Mouse (Mus musculus) forebrain, embryonic 16.5 days (tissue): Measurements from ENCODE around the gene Hoxb1. TPM values are rescaled to one million over a fixed set of nuclear protein-coding genes. Genes with fewer than 3 reads are reported as not detected.

ENCODE experiments used
- ATAC-seq: fragments of 200-750 bp; cut with Nextera tagmentation; 2 replicates; pipeline ENCODE4 v1.8.0; 2017; ENCODE audit warnings: mild to moderate bottlenecking, moderate library complexity
- H3K27ac ChIP-seq: fragments of 300-500 bp; sonication (generic); 2 replicates; pipeline ENCODE4 v1.5.1; 2014; ENCODE audit warnings: low read length, control low read depth
- H3K27me3 ChIP-seq: fragments of 300-500 bp; sonication (generic); replicated peaks from 2 replicates; pipeline ENCODE4 v1.6.1; 2014; ENCODE audit warnings: low read length; ENCODE audit not compliant: control insufficient read depth, insufficient read depth
- H3K36me3 ChIP-seq: fragments of 300-500 bp; sonication (generic); 2 replicates; pipeline ENCODE4 v1.6.1; 2014; ENCODE audit not compliant: control insufficient read depth, insufficient read depth
- H3K4me1 ChIP-seq: fragments of 300-500 bp; sonication (generic); replicated peaks from 2 replicates; pipeline ENCODE4 v1.6.1; 2014; ENCODE audit warnings: low read length; ENCODE audit not compliant: control insufficient read depth, insufficient read depth
- H3K4me2 ChIP-seq: fragments of 300-500 bp; sonication (generic); 2 replicates; pipeline ENCODE4 v1.6.1; 2014; ENCODE audit warnings: mild to moderate bottlenecking, low read length, control low read depth
- H3K4me3 ChIP-seq: fragments of 300-500 bp; sonication (generic); replicated peaks from 2 replicates; pipeline ENCODE4 v1.5.1; 2014; ENCODE audit warnings: mild to moderate bottlenecking, low read length, control low read depth
- H3K9ac ChIP-seq: fragments of 300-500 bp; sonication (generic); replicated peaks from 2 replicates; pipeline ENCODE4 v1.6.1; 2014; ENCODE audit warnings: low read depth, low read length, control low read depth
- H3K9me3 ChIP-seq: fragments of 300-500 bp; sonication (generic); 2 replicates; pipeline ENCODE4 v1.6.1; 2016; ENCODE audit warnings: low read length; ENCODE audit not compliant: control insufficient read depth
- WGBS: fragments of 180-500 bp; shearing (Covaris S2); extraction: QIAGEN DNeasy Blood & Tissue Kit; methylation state at CpG from one replicate; pipeline ENCODE4 v1.1.7; 2014; 5-methylcytosine and 5-hydroxymethylcytosine counted together
- polyA plus RNA-seq: library from polyadenylated mRNA; unstranded; fragments of >200 nt; fragmentation: Nextera tagmentation; extraction: Ambion mirVana; gene quantifications from 2 replicates; pipeline ENCODE4 v1.2.1, GENCODE M21; 2015

The Hoxb1 gene
- polyA plus RNA-seq, 1 experiment from 2014 or later = not detected

DNA sequence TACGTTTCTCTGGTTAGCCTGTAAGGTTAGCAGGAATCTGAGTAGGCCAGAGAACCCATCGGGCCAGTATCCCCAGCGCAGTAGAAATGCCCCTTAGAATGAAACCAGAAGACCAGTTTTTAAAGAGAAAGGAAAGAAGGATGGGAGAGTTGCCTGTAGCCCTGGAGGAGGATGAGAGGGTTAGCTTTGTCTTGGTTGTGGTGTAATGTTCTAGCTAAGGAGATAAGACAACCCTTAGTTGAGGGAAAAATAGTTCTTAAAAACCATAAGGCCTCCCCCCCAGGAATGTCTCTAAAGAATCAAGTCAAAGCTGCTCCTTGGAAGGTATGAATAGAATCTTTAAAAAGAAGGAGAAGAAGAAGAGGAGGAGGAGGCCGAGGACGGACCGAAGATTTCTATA, 42.8 kb upstream of the Hoxb1 start:
- H3K9me3 ChIP-seq = no peaks in the 10 kb centered on the region
- no peak for ATAC-seq
- no peak overlapping the region for H3K9ac ChIP-seq
- H3K27me3 ChIP-seq = peaks cover 98% of the 10 kb centered on the region
- no peak overlapping the region for H3K4me3 ChIP-seq
- H3K36me3 ChIP-seq = no peaks in the 10 kb centered on the region
- no peaks in the 10 kb centered on the region for H3K4me1 ChIP-seq
- no peak overlapping the region for H3K4me2 ChIP-seq
- WGBS = 3% methylated on average over 6 of the region's 6 CpGs
- H3K27ac ChIP-seq = no peak overlapping the region

DNA sequence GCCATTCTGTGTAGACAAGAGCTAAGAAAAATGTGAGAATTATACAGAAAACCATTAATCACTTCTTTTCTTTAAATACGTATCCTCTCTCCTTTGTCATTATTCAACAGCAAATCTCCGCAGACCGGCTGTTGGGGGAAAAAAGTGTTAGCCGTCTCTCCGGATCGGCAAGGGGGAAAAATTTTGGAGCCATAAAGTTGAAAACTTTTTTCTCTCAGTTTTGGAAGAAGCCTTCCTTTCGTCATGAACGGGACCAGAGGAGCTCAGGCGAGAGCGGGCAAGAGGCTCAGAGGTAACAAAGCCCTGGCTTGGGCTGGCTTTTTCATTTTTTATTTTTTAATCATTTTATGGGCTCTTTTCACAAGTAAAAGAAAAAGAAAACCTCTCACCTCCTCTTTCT, 42.4 kb upstream of the Hoxb1 start, which contains the start of gene Hoxb3:
Gene Hoxb3, plus strand, starts transcription at position 173 of the 400 bp plus-strand sequence.
- no peak within 1 kb of the TSS for H3K9ac ChIP-seq
- ATAC-seq = no peak
- H3K27me3 ChIP-seq = peaks cover 98% of the 10 kb centered on the region
- H3K4me1 ChIP-seq = no peaks in the 10 kb centered on the region
- H3K4me3 ChIP-seq = no peak within 1 kb of the TSS
- H3K27ac ChIP-seq = no peak within 1 kb of the TSS
- H3K36me3 ChIP-seq = no peaks in the 10 kb centered on the region
- H3K9me3 ChIP-seq = no peaks in the 10 kb centered on the region
- no peak within 1 kb of the TSS for H3K4me2 ChIP-seq
- 2% methylated on average over 10 of the region's 10 CpGs for WGBS

DNA sequence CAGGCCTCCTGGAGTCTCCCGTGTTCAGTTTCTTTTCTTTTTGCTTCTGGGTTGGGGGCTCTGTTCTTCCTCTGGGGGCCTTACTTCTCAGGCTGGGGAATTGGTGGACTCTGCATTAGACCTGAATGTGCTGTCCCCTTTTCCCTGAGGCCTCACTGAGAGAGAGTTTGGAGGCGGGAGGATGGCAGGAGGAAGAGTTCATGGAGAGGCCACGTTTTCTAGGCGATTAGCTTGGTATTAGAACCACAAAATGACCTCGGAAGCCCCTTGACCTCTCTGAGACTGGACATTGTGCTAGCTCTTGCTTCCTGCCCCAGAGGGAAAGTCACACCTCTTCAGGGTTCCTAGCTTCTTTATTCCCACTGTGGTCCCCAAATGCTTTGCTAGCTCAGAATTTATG, 41.4 kb upstream of the Hoxb1 start:
- Histone ChIP-seq H3K9me3 (no peaks in the 10 kb centered on the region), H3K27ac (no peak overlapping the region), H3K4me2 (no peak overlapping the region), H3K4me3 (no peak overlapping the region), H3K9ac (no peak overlapping the region), H3K36me3 (no peaks in the 10 kb centered on the region), H3K4me1 (no peaks in the 10 kb centered on the region), H3K27me3 (peaks cover 96% of the 10 kb centered on the region)
- ATAC-seq = no peak
- WGBS = 0% methylated on average over 5 of the region's 5 CpGs

DNA sequence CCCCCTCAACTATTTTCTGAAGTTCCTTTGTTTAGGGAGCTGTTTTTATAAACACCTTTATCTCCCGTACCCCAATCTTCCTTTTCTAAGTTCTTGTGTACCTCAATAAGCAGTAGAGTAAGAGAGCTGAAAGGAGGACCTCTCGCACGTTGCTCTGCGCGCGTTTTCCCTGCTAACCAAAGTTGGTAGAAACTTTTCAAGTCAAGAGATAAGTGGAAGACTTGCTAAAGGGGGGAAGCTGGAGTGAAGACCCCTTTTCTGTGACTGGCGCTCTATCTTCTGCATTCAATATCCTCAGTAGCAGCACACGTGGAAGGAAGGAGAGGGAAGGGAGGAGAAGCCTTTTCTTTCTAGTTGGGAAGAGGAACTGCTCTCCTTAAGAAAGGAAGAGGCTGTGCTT, 40.6 kb upstream of the Hoxb1 start:
- no peaks in the 10 kb centered on the region for H3K4me1 ChIP-seq
- no peak overlapping the region for H3K4me2 ChIP-seq
- no peak overlapping the region for H3K9ac ChIP-seq
- H3K36me3 ChIP-seq = no peaks in the 10 kb centered on the region
- H3K4me3 ChIP-seq = no peak overlapping the region
- peaks cover 96% of the 10 kb centered on the region for H3K27me3 ChIP-seq
- H3K9me3 ChIP-seq = no peaks in the 10 kb centered on the region
- 3% methylated on average over 8 of the region's 8 CpGs for WGBS
- H3K27ac ChIP-seq = no peak overlapping the region
- ATAC-seq = no peak

DNA sequence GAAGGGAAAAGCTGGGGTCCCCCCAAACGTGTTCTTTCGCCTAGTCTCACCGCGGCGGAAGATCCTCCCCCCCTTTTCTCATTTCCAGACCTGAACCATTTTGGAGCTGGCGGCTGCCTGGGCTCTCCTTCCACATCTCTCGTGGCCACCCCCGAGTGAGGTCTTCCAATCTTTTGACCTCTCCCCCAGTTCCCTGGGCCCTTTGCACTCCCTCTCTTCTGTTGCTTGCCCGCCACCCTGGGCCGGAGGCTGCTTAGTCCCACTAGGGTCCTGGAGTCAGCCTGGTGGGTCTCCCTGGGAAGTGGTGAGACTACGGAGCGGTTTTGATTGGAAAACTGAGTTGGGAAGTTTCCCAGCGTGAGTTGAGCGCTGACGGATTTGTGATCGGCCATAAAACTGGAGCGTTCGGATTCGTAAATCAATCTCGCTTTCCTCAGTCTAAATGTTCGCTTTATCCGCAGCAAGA, 39.8 kb upstream of the Hoxb1 start:
- ATAC-seq = no peak
- Histone ChIP-seq H3K4me1 (no peaks in the 10 kb centered on the region), H3K36me3 (no peaks in the 10 kb centered on the region), H3K4me2 (no peak overlapping the region), H3K9me3 (no peaks in the 10 kb centered on the region), H3K9ac (no peak overlapping the region), H3K27me3 (peaks cover 97% of the 10 kb centered on the region), H3K4me3 (no peak overlapping the region), H3K27ac (no peak overlapping the region)
- 0% methylated on average over 22 of the region's 22 CpGs for WGBS

DNA sequence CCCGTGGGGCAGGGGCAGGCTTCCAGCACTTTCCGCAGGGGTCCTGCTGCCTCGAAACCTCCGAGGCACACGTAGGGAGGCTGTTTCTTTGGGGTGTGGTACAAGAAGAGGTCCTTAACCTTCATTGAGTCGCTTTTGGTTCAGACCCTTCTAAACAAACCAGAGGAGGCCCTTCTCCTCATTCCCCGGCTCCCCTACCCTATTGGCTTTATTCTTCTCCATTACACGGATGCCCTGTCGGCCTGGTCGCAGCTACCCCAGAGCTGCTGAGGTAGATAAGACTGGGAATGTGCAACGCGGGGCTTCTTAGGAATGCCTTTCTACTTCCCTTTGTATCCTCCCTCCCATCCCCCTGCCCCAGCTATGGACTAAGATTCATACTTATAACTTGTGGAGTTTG, 38.8 kb upstream of the Hoxb1 start:
- no peak overlapping the region for H3K9ac ChIP-seq
- no peaks in the 10 kb centered on the region for H3K9me3 ChIP-seq
- no peaks in the 10 kb centered on the region for H3K4me1 ChIP-seq
- H3K4me2 ChIP-seq = no peak overlapping the region
- peaks cover 97% of the 10 kb centered on the region for H3K27me3 ChIP-seq
- WGBS = 0% methylated on average over 12 of the region's 12 CpGs
- H3K4me3 ChIP-seq = no peak overlapping the region
- H3K27ac ChIP-seq = no peak overlapping the region
- ATAC-seq = no peak
- no peaks in the 10 kb centered on the region for H3K36me3 ChIP-seq

DNA sequence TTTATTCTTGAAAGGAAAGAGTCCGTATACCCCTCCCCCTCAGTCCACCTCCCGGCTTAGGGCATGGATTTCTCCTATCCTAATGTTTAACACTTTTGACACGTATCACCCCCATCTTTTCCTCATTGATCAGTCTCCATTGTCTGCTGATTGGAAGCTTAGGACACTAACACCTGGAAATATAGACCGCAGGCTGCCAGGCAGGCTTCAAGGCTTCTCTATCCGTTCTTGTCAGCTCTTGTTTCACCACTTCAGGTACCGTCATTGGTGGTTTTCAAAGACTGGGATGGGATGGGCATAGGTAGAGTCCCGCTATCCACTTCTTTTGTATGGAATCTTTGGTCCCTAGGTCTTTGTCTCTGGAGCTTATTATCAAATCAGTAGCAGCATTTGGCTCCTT, 38.4 kb upstream of the Hoxb1 start:
- no peak for ATAC-seq
- no peak overlapping the region for H3K9ac ChIP-seq
- H3K4me1 ChIP-seq = no peaks in the 10 kb centered on the region
- no peaks in the 10 kb centered on the region for H3K9me3 ChIP-seq
- peaks cover 97% of the 10 kb centered on the region for H3K27me3 ChIP-seq
- no peak overlapping the region for H3K4me3 ChIP-seq
- no peak overlapping the region for H3K27ac ChIP-seq
- no peaks in the 10 kb centered on the region for H3K36me3 ChIP-seq
- WGBS = under 1% methylated on average over 7 of the region's 7 CpGs
- no peak overlapping the region for H3K4me2 ChIP-seq

DNA sequence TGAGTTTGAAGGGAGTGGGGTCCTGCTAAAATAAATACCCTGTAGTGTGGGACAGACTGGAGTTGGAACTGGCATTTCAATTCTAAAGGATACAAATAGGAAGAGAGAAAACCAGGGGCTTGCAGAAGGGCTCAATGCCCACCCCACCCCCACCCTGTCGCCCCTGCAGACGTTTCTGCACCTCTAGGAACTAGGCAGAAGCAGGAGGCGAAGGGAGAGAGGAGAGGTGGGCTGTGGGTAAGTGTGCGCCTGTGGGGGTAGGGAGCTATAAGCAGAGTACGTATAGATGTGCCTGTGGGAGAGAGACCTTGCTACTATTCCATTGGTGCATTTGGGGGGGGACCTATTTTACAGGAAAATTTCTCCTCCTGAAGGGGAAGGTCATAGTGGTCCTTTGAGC, 37.8 kb upstream of the Hoxb1 start:
- H3K4me3 ChIP-seq = no peak overlapping the region

DNA sequence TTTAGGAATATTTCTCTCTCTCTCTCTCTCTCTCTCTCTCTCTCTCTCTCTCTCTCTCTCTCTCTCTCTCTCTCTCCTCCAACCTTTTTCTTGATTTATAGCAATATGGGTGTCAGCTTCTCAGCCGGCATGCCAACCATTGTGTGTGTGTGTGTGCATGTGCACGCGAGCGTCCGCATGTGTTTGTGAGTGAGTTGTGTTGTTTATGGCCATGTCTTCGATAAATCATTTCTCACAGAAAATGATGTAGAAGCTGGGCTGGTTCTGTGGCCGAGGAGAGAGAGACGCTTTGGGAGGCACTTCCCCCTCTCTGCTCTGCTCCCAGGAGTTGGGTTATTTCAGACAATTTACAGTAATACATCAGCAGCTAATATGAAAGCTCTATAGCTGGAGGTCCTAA, 36.9 kb upstream of the Hoxb1 start:
- WGBS = 3% methylated on average over 8 of the region's 8 CpGs
- no peak overlapping the region for H3K9ac ChIP-seq

More for the DNA sequence above, 37.8 kb upstream of the Hoxb1 start:
- no peak overlapping the region for H3K4me2 ChIP-seq
- H3K9ac ChIP-seq = no peak overlapping the region
- H3K36me3 ChIP-seq = no peaks in the 10 kb centered on the region
- WGBS = 2% methylated on average over 5 of the region's 5 CpGs
- H3K27me3 ChIP-seq = peaks cover 97% of the 10 kb centered on the region
- no peak for ATAC-seq
- H3K9me3 ChIP-seq = no peaks in the 10 kb centered on the region
- H3K4me1 ChIP-seq = no peaks in the 10 kb centered on the region
- H3K27ac ChIP-seq = no peak overlapping the region

DNA sequence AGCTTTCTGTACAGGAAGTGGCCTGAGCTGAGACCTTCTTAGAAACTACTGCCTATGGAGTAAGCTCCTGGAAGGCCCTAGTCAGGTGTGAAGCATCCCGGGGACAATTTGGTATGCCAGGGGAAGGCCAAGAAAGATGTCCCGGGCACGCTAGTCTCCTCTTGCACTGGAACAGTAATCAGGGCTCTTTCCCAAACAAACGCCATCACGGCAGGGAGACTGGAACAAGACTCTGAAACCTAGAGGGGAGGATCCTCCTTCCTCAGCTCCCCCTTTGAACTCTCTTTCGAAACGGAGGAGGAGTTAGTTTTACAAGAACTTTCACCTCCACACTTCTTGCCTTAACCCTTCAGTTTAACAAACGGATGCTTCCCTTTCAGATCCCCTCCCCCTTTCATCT, 33.4 kb upstream of the Hoxb1 start:
- no peak overlapping the region for H3K4me2 ChIP-seq
- H3K9ac ChIP-seq = no peak overlapping the region
- no peak overlapping the region for H3K4me3 ChIP-seq
- no peak for ATAC-seq
- H3K36me3 ChIP-seq = no peaks in the 10 kb centered on the region
- H3K27ac ChIP-seq = no peak overlapping the region
- H3K4me1 ChIP-seq = no peaks in the 10 kb centered on the region
- 1% methylated on average over 8 of the region's 8 CpGs for WGBS
- peaks cover 95% of the 10 kb centered on the region for H3K27me3 ChIP-seq
- H3K9me3 ChIP-seq = no peaks in the 10 kb centered on the region

More for the DNA sequence above, 36.9 kb upstream of the Hoxb1 start:
- Histone ChIP-seq H3K27ac (no peak overlapping the region), H3K9me3 (no peaks in the 10 kb centered on the region), H3K4me1 (no peaks in the 10 kb centered on the region), H3K4me2 (no peak overlapping the region), H3K36me3 (no peaks in the 10 kb centered on the region), H3K4me3 (no peak overlapping the region), H3K27me3 (peaks cover 96% of the 10 kb centered on the region)
- ATAC-seq = no peak
